Mouse (Mus musculus): ENCODE measurements around the gene Capn8. TPM values are rescaled to one million over a fixed set of nuclear protein-coding genes. Genes with fewer than 3 reads are reported as not detected.
"Not testable (repeated sequence)": the region's sequence is repeated elsewhere in the genome, so short reads cannot be mapped to it uniquely, and the experiment has no call there.

Gene Capn8
- total RNA-seq, 4 experiments from 2014 or later, result not detected

DNA sequence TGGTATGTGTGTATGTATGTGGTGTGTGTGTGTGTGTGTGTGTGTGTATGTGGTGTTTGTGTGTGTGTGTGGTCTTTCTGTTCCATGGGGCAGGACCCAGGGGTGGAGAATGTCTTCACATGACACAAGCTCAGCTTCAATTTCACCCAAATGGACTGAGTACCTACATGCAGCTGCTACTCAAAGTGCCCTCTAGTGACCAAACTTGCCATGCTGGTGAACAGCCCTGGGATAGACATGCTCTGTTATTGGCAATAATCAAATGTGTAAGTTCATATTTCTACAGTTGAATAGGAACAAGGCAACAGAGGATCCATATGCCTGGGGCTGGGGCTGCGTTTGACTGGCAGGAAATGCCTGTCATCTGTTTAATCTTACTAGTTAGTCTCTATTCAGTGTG is 50.7 kb downstream of the Capn8 start:
- no peak for DNase-seq (ENCODE audit: low spot score in 2 of 2)

DNA sequence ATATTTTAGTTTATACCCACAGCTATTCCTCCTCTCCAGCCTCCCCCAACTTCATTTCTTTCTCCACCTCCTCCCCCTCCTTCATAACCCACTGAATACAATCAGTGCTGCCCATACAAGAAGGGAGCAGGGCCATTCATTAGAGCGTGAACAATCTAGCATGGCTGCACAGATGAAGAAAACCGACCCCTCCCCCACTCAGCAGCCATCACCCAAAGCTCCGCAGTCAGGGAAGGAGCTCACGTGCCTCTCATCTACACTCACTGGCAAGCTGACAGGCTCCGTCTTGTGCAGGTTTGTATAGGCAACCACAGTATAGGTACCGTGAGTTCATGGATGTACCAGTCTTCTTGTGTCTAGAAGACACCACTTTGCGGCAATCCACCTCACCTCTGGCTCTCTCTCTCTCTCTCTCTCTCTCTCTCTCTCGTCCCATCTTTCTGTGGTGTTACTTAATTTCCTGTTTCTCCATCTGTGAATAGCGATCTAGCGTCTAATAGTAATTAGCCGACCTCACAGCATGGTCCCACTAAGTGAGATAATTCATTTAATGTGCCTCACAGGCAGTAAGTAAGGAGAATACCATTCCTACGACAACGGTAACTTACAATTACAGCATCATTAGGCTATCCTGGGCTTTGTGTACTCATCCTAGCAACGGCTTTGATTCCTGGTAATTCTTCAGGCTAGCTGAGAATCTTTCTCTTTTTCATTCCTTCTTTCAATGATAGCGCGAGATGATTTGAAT is 53.6 kb downstream of the Capn8 start:
- no peak for DNase-seq (ENCODE audit: low spot score in 2 of 2)

DNA sequence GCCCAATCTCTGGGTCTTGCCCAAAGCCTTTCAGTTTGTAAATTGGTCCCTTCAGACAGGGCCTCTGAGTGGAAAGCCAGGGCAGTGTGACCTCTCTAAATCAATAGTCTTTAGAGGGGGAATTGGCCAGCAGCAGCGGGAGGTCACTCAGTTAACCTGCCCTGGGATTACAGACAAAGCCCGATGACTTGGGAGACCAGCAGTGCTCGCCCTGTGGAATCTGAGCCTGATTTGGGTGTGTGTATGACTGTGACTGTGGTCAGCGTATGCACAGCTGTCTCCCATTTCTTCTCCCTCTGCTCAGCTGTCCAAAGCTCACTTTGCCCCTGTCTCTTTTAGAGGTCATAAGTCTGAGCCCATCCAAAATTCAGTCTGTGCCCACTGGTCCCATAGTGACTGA is 55.7 kb downstream of the Capn8 start:
- DNase-seq (ENCODE audit: low spot score in 2 of 2), result no peak

DNA sequence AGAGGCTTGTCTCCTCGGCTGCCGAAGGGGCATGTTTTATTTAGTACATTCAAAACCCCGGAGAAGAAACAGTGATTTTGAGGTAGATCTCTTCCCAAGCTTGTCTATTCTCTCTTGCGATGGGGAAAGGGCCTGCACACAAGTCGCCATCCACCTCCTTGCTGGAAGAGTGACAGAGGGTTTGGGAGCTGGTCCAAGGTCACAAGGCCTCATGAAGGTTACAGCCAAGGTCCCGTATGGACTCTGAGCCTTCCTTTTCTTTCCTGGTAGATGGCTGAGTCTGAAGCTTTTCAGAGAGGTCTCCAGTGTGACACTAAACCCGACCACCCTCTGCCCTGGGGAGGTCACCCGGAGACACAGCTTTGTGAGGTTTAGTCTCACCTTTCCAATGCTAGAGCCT is 56.4 kb downstream of the Capn8 start:
- DNase-seq (ENCODE audit: low spot score in 2 of 2), result no peak

DNA sequence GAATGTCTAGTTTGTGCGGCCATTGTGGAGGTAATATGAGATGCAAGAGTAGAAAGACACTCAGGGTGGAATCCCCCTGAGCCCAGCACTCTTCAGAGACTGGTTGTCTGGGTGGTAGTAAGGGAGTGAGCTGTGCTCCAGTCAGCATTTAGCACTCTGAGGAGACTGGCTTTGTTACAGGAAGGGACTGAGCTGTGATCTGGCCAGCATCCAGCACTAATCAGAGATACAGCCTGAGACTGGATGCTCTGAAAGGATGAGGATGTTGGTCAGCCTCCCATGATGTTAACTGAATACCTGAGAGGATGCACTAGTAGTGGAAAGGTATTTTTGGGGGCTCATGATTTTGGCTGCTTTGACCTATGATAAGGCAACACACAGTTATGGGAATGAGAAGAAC is 61.4 kb downstream of the Capn8 start:
- no peak for DNase-seq (ENCODE audit: low spot score in 2 of 2)

DNA sequence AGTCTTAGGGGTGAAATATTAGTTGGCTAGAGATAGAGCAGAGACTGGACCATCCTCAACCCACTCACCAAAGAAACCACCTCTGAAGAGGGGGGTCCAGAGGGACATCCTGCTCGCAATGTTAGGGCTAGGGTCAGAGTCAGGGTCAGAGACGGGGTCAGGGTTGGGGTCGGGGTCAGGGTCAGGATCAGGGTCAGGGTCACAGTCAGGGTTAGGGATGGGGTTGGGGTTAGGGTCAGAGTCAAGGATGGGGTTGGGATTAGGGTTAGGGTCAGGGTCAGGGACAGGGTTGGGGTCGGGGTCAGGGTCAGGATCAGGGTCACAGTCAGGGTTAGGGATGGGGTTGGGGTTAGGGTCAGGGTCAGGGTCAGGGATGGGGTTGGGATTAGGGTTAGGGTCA is 64.4 kb downstream of the Capn8 start:
- no peak for DNase-seq (ENCODE audit: low spot score in 2 of 2)

DNA sequence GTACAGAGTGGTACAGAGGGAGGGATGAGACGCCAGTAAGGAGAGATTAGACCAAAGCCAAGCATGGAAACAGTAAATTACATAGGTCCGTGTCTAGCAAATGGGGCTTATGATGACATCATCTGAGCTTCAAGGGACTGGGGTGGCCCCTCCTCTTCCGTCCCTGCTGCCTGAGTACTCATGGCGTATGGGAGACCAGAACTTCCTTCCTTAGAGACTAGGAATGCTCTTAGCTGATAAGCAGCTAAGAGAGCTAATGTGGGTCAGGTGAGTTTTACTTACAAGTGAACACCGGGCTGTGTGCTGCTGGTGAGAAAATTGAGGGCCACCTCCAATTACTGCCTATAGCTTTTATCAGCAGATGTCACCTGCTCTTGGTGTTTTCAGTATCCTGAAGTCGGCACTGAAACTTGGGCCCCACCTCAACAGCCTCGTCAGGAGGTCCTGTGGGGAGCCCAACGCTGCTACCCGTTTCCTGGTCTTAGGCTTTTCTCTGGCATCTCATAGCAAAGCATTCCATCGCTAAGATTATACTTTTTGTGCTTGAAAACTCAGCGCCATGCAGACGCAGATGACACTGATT is 69.0 kb downstream of the Capn8 start:
- no peak for DNase-seq (ENCODE audit: low spot score in 2 of 2)

DNA sequence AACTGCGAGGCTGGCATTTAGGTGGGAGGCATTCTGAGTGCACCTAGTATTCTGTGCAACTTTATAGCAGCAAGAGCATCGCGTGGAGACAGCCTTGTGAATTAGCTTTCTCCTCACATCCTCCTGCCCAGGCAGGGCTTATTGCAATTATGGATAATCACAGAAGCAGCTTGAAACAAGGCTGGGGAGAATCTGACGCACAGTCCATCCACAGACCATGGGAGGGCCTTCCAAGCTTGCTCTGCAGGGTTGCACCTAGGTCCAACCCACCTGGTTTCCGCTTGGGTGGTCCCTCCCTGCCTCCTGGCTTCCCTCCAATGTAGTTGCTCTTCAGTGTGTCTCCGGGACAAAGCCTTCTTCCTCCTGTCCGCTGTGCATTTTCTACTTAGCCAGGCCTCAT is 74.2 kb downstream of the Capn8 start:
- no peak for DNase-seq (ENCODE audit: low spot score in 2 of 2)

DNA sequence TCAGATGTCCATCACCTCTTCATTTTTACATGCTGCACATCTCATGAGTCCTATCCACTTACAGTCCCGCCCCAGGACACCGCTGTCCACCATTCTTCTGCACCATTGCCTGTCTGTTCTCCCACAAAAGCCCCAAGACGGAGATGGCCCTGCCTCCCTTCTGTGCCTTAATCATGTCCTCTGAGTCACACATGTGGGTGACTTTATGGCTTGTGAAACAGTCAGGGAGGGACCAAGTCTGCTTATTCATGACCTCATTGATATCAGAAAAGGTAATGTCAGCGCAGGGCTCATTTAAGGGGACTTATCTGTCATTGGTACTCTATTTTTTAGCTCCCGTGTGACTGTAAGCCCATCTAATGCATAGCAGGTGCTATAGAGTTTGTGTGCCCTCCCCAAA is 74.6 kb downstream of the Capn8 start:
- no peak for DNase-seq (ENCODE audit: low spot score in 2 of 2)

DNA sequence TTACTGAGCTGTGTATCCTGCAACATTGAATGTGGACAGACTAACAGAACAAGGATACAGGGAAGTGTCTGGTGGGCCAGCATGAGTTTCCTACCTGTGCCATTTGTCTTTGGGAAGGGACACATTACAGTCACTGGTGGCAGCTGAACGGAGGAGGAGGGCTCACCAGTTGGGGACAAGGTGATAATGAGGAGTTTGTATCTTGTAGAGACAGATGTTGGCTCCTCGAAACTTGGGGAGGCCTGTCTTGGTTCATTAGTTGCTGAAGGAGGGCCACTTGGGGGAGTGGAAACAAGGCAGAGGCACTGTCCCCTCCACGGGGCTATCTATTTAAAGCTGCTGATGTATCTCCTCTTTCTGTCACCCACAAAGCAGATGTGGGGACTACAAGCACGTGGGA is 75.3 kb downstream of the Capn8 start:
- no peak for DNase-seq (ENCODE audit: low spot score in 2 of 2)

DNA sequence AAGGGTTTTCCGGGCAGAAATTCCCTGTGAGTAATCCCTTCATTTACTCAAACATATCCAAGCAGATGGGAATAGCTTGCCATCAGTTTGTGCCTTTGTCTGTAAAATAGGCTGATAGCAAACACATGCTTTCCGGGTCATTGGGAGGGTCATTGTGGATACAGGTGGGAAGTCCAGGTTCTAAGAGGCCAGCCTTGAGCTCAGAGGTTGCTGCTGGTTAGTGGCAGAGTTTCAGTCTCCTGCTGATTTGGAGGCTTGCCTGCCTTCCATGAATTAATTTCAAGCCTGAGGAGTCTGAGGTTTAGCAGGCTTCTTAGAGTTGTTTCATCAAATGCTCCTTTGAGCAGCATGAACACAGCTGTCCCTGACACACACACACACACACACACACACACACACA is 78.0 kb downstream of the Capn8 start:
- DNase-seq (ENCODE audit: low spot score in 2 of 2), result no peak

DNA sequence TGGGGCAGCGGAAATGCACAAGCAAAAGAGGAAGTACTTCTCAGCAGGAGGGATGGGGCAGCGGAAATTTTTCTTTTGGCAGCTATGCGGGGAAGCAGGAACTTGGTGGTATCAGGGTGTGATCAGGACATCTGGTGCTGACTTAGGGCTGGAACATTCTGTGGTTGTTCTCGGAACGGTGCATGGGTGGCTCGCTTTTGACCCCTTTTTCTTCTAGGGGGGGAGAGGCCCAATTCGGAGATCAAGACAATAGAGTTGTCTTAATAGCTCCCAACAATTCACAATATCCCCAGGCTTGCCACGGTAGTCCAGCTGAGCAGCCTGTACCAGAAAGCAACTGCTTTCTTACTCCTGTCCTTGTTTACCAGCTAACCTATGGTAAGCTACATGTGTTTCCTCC is 79.6 kb downstream of the Capn8 start:
- DNase-seq (ENCODE audit: low spot score in 2 of 2), result not testable (repeated sequence)

DNA sequence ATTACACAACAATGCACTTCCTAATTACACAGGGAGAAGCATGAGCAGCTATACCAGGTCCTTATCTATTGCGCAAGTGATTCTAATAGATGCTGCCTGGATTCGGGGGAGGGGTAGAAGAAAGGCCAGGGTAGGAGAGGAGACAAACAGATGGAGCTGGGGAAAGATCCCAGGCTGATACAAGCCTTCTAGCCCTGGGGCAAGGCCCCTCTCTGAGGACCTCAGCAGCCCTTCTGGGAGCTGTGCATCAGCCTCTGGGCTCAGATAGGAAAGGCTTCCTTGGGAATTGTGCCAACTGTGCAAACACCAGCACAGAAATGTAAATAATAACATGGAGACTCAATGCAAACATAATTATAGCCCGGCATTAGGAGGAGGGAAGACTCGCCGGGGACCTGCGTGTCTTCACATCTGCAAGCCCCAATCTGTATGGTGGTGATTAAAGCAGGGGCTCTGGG is 80.4 kb downstream of the Capn8 start:
- no peak for DNase-seq (ENCODE audit: low spot score in 2 of 2)

DNA sequence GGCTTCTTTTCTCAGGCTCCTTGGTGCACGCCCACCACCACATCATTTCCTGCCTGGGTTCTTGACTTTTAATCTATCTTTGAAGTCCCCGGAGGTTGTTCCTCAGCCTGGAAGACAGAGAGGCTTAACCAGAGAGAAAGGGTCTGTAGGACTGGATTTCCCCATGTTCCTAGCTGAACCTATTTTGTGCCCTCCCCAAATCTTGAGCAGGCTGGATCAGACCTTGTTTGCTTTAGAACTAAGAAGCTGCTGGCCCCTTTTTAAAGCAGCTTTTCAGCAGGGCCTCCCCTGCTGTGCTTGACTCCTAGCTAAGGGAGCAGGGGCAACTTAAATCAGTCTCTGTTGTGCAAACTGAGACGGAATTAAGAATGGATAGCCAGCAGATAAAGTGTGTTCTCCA is 82.0 kb downstream of the Capn8 start:
- no peak for DNase-seq (ENCODE audit: low spot score in 2 of 2)

DNA sequence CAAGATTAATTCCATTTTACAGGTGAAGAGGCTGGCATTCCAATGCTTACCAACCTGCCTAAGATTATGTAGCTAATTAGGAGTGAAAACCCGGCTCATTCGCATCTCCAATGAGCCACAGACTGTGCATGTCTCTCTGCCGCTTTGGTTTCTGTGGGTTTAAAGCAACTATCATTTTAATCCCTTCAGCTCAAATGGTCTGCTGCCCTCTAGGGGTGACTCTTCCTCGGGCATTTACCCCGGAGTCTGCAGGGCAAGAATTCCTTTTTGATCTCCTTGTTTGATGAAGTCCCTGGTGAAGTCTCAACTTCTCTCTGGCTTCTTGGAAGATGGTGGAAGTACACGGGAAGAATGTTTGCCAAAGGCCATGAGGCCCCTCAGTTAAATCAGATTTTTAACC is 93.0 kb downstream of the Capn8 start:
- peak; percentile 9 to 12 for DNase-seq (ENCODE audit: low spot score in 2 of 2)

DNA sequence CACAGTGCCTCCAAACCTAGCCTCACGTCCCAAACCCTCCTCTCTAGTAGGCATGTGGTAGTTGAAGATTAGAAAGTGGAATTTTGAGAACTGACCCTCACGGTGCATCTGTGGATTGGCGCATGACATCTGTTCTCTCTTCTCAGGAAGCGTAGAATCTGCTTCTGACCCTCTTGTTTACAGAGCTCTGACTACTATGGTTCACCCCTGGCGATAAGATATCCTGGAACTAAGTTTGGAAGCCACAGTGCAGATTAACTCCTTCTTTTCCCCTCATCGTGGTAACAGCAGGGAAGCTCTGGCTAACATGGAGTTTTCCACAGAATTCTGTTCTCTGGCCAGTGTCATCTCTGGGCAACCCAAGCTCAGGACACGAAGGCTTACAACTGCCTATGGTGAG is 95.6 kb downstream of the Capn8 start:
- no peak for DNase-seq (ENCODE audit: low spot score in 2 of 2)

DNA sequence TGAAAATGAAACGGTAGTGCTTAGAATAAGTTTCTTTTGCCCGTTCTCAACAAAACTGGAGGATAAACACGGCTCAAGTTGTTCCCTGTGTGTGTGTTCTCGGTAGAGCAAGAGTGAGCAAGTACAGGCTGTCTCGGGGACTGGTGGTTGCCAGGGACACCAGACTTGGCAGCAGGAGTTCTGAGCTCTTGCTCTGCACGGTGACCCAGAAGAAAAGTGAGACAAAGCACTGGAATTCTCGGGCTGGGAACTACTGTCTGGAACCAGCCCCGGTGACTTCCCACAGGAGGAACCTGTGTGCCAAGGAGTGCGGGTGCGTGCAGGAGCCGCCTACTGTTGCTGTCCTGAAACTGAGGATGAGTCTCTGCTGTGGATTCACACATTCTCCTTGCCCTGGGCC is 98.9 kb downstream of the Capn8 start:
- DNase-seq (ENCODE audit: low spot score in 2 of 2), result peak; percentile 6 to 7

DNA sequence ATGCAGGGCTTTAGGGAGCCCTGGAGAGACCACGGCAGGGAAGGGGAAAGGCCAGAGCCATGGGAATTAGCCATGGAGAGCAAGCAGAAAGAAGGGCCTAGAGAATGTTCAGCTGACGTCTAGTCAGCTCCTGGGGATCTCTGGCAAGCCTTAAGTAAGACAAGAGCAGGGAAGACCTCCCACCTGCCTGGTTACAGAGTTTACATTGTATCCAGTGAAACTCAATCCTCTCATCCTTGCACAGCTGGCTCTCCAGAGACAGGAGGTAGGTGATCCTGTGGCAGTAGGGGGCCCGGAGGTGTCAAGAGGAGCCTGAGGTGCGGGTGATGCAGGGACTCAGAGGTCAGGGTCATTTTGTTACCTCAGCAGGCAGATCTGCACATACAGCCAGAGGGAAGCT is 100.0 kb downstream of the Capn8 start:
- DNase-seq (ENCODE audit: low spot score in 2 of 2), result no peak

DNA sequence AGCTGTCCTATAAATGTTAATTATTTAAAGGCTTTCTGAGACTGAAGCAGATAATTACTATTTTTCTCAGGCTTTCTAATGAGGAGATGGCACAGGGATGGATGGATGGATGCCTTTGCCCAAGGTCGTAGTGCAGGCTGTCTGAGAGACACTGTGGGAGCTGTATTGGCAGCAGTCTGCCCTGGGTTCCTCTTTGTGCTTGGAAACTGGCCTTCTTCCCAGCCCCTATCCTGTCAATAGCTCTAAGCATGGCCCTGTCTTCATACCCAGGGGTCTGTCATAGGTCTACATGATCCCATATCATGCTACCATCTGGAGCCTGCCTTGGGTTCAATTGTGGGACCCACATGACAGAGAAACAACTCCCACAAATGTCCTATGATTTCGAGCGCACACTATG is 102.5 kb downstream of the Capn8 start:
- DNase-seq (ENCODE audit: low spot score in 2 of 2), result no peak

DNA sequence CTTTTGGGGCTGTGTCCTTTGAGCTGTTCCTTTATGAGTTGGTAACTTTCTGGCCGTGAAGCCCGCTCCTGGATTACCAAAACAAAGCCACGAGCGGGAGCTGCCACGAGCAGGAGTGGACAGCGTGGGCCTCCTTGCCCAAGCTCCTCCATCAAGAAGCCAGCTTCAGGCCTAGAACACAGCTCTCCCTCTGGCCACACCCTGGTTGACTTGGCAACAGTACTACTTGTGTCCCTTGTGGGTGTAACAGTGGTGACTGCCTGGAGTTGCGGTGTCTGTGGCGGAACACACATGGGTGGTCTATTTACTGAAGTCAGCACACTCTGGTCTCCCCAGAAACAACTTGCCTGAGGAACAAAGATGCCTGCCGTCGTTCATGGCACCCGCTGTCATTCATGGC is 104.9 kb downstream of the Capn8 start:
- DNase-seq (ENCODE audit: low spot score in 2 of 2), result no peak

DNA sequence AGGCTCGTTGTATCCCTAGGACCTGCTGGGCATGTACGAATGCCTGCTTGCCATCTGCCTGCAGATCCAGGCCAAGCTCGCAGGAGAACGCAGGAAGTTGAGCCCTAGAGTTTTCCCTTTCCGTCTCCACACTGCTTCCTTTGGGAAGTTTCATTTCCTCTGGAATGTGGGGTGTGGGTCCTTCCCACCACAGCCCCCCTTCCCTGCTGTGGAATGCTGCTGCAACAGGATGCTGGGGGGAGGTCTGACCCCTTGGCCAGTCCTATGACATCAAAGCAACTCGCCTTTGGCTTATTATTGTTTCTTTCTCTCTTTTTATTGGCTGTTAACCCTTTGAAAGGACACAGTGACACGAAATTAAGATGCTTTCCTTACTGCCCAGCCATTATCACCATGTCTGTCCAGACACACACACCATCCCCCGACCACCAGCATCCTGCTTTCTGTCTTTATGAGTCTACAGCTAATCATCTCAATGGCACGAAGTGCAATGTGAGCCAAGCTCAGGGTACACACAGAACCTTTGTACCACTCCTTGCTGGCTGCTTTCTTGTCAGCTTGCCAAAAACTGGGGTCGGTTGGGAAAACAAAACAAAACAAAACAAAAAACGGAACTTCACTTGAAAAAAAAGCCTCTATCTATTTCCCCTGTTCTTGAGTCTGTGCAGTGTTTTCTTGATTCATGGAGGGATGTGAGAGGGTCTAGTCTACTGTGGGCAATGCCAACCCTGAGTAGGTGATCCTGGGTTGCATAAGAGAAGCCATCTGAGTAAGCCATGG is 105.9 kb downstream of the Capn8 start:
- no peak for DNase-seq (ENCODE audit: low spot score in 2 of 2)

DNA sequence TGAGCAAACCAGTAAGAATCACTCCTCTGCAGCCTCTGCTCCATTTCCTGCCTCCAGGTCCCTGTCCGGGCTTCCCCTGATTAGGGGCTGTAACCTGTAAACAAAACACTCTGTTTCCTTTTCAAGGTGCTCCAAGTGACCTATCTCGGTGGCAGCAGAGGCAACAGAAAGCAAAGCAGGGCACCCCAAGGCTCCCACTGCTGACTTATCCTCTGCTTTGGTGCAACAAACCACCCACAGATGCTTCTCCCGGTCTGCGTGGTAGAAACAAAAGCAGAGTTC is 106.5 kb downstream of the Capn8 start:
- no peak for DNase-seq (ENCODE audit: low spot score in 2 of 2)

DNA sequence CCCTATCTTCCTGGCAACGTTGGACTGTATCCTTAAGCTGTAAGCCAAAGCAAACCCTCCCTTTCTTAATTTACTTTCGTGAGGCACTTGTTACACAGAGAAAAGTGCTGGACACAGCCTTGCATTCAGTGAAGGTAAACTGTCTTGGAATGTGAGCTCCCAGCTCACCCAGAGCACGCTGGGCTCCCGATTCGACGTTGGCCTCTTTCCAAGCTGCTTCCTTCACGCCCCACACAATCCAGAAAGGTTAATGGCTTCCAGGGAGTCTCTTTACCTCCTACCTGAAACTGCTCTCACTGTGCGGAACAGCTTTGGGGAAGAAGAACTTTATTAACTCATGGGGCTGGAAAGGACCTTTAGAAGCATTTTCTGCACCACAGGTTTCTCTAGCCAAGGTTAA is 110.5 kb downstream of the Capn8 start:
- no peak for DNase-seq (ENCODE audit: low spot score in 2 of 2)
